Mouse (Mus musculus): ENCODE results near the gene Stra8. TPM values are rescaled to one million over a fixed set of nuclear protein-coding genes. Genes with fewer than 3 reads are reported as not detected.

Gene Stra8
- total RNA-seq, 1 experiment from 2014 or later, result not detected

GRCm38 (mm10) chr6:34927594-34927993 is 7.6 kb downstream of the Stra8 start:
- ATAC-seq (replicated peaks; ENCODE audit: insufficient number of reproducible peaks, low FRiP score, low TSS enrichment, poor library complexity, severe bottlenecking), result no peak

- ATAC-seq (replicated peaks; ENCODE audit: insufficient number of reproducible peaks, low FRiP score, low TSS enrichment, poor library complexity, severe bottlenecking), result no peak
Observed at GRCm38 (mm10) chr6:34932633-34933032, 12.7 kb downstream of the Stra8 start.

GRCm38 (mm10) chr6:34936743-34937142 is 16.8 kb downstream of the Stra8 start:
- ATAC-seq (replicated peaks; ENCODE audit: insufficient number of reproducible peaks, low FRiP score, low TSS enrichment, poor library complexity, severe bottlenecking), result no peak

GRCm38 (mm10) chr6:34938280-34938928 is 18.4 kb downstream of the Stra8 start:
- ATAC-seq (replicated peaks; ENCODE audit: insufficient number of reproducible peaks, low FRiP score, low TSS enrichment, poor library complexity, severe bottlenecking), result no peak

- no peak for ATAC-seq (replicated peaks; ENCODE audit: insufficient number of reproducible peaks, low FRiP score, low TSS enrichment, poor library complexity, severe bottlenecking)
Observed at GRCm38 (mm10) chr6:34938929-34939325, 19.0 kb downstream of the Stra8 start.

GRCm38 (mm10) chr6:34939451-34939850 is 19.5 kb downstream of the Stra8 start:
- no peak for ATAC-seq (replicated peaks; ENCODE audit: insufficient number of reproducible peaks, low FRiP score, low TSS enrichment, poor library complexity, severe bottlenecking)

- no peak for ATAC-seq (replicated peaks; ENCODE audit: insufficient number of reproducible peaks, low FRiP score, low TSS enrichment, poor library complexity, severe bottlenecking)
Observed at GRCm38 (mm10) chr6:34941496-34941895, 21.5 kb downstream of the Stra8 start.

GRCm38 (mm10) chr6:34942446-34942845 is 22.5 kb downstream of the Stra8 start:
- no peak for ATAC-seq (replicated peaks; ENCODE audit: insufficient number of reproducible peaks, low FRiP score, low TSS enrichment, poor library complexity, severe bottlenecking)

GRCm38 (mm10) chr6:34943499-34943898 is 23.5 kb downstream of the Stra8 start:
- ATAC-seq (replicated peaks; ENCODE audit: insufficient number of reproducible peaks, low FRiP score, low TSS enrichment, poor library complexity, severe bottlenecking), result no peak

GRCm38 (mm10) chr6:34946486-34947079 is 26.6 kb downstream of the Stra8 start:
- ATAC-seq (replicated peaks; ENCODE audit: insufficient number of reproducible peaks, low FRiP score, low TSS enrichment, poor library complexity, severe bottlenecking), result no peak

GRCm38 (mm10) chr6:34948461-34948860 is 28.5 kb downstream of the Stra8 start:
- no peak for ATAC-seq (replicated peaks; ENCODE audit: insufficient number of reproducible peaks, low FRiP score, low TSS enrichment, poor library complexity, severe bottlenecking)

- ATAC-seq (replicated peaks; ENCODE audit: insufficient number of reproducible peaks, low FRiP score, low TSS enrichment, poor library complexity, severe bottlenecking), result no peak
Observed at GRCm38 (mm10) chr6:34951518-34951917, 31.6 kb downstream of the Stra8 start.

- ATAC-seq (replicated peaks; ENCODE audit: insufficient number of reproducible peaks, low FRiP score, low TSS enrichment, poor library complexity, severe bottlenecking), result no peak
Observed at GRCm38 (mm10) chr6:34951956-34952667, 32.1 kb downstream of the Stra8 start.

- peak; percentile 76 for ATAC-seq (replicated peaks; ENCODE audit: insufficient number of reproducible peaks, low FRiP score, low TSS enrichment, poor library complexity, severe bottlenecking)
Observed at GRCm38 (mm10) chr6:34954926-34955861, 35.2 kb downstream of the Stra8 start.

GRCm38 (mm10) chr6:34955862-34956241 is 35.9 kb downstream of the Stra8 start:
- ATAC-seq (replicated peaks; ENCODE audit: insufficient number of reproducible peaks, low FRiP score, low TSS enrichment, poor library complexity, severe bottlenecking), result no peak

- ATAC-seq (replicated peaks; ENCODE audit: insufficient number of reproducible peaks, low FRiP score, low TSS enrichment, poor library complexity, severe bottlenecking), result no peak
Observed at GRCm38 (mm10) chr6:34959131-34959530, 39.2 kb downstream of the Stra8 start.

- peak; percentile 72 for ATAC-seq (replicated peaks; ENCODE audit: insufficient number of reproducible peaks, low FRiP score, low TSS enrichment, poor library complexity, severe bottlenecking)
Observed at GRCm38 (mm10) chr6:34964550-34964949, 44.6 kb downstream of the Stra8 start.

GRCm38 (mm10) chr6:34965819-34966539 is 46.0 kb downstream of the Stra8 start:
- no peak for ATAC-seq (replicated peaks; ENCODE audit: insufficient number of reproducible peaks, low FRiP score, low TSS enrichment, poor library complexity, severe bottlenecking)
